ENCODE assay signal across 18 mouse cellular contexts in genomic region chr1:141450960-141451359, GRCm38 (mm10).
"Had no signal": no experiment of that assay in that cellular context is flagged by ENCODE, and none has a peak within 500 bp of the region (broad histone marks: within the 10 kb centered on the region; RNA-seq: fewer than 3 reads in every experiment).

No protein-coding gene starts in this region.

- H3K27me3 ChIP-seq: liver, embryonic 13.5 days; liver, embryonic 15.5 days; neural tube, embryonic 13.5 days; neural tube, embryonic 15.5 days had no signal

- H3K36me3 ChIP-seq: liver, embryonic 13.5 days; liver, embryonic 15.5 days; midbrain, embryonic 10.5 days; neural tube, embryonic 13.5 days; neural tube, embryonic 15.5 days had no signal

- H3K4me2 ChIP-seq: liver, embryonic 11.5 days; liver, embryonic 13.5 days; liver, embryonic 15.5 days; lung, embryonic 14.5 days; neural tube, embryonic 13.5 days; neural tube, embryonic 15.5 days had no signal

- DNase-seq: liver, embryonic 13.5 days; liver, postnatal 0 days; lung, embryonic 14.5 days; lung, postnatal 10 days; lung, postnatal 4 days; right cerebral cortex, adult 18-20 months; right cerebral cortex, postnatal 25 days; right cerebral cortex, postnatal 4 days; spleen, adult 18-20 months; thymus, adult 18-20 months; thymus, postnatal 14 days; thymus, postnatal 36 days had no signal

- ATAC-seq: liver, postnatal 0 days had no signal

- H3K9me3 ChIP-seq: liver, embryonic 13.5 days; liver, embryonic 15.5 days; midbrain, embryonic 10.5 days; neural tube, embryonic 13.5 days; neural tube, embryonic 15.5 days had no signal

- H3K9ac ChIP-seq: liver, embryonic 13.5 days; liver, embryonic 15.5 days; liver, postnatal 0 days; lung, embryonic 14.5 days; neural tube, embryonic 13.5 days; neural tube, embryonic 15.5 days had no signal

- H3K4me1 ChIP-seq: liver, embryonic 13.5 days; liver, embryonic 15.5 days; midbrain, embryonic 10.5 days; neural tube, embryonic 13.5 days; neural tube, embryonic 15.5 days had no signal

- H3K4me3 ChIP-seq: liver, embryonic 13.5 days; liver, embryonic 15.5 days; midbrain, embryonic 10.5 days; myocyte; neural tube, embryonic 13.5 days; neural tube, embryonic 15.5 days had no signal

- H3K27ac ChIP-seq: liver, embryonic 13.5 days; liver, embryonic 15.5 days; midbrain, embryonic 10.5 days; neural tube, embryonic 13.5 days; neural tube, embryonic 15.5 days had no signal
